Mouse (Mus musculus) neural tube, embryonic 11.5 days (tissue): ENCODE results near the gene Emx2. TPM values are rescaled to one million over a fixed set of nuclear protein-coding genes. Genes with fewer than 3 reads are reported as not detected.

Source experiments
- ATAC-seq: fragments of 200-750 bp; cut with Nextera tagmentation; 2 replicates; pipeline ENCODE4 v1.8.0; 2017; ENCODE audit warnings: moderate number of reproducible peaks, mild to moderate bottlenecking, moderate TSS enrichment, moderate library complexity; ENCODE audit not compliant: insufficient read depth, low FRiP score, low TSS enrichment
- DNase-seq: peaks from one replicate; pipeline ENCODE4 v3.0.0-alpha.2; 2015; ENCODE audit warnings: low spot score
- H3K27ac ChIP-seq: fragments of 300-500 bp; sonication (generic); 2 replicates; pipeline ENCODE4 v1.5.1; 2014; ENCODE audit warnings: low read depth, mild to moderate bottlenecking, low read length
- H3K27me3 ChIP-seq: fragments of 300-500 bp; sonication (generic); 2 replicates; pipeline ENCODE4 v1.6.1; 2014; ENCODE audit warnings: mild to moderate bottlenecking, low read length, mixed read lengths; ENCODE audit not compliant: control insufficient read depth, insufficient read depth
- H3K36me3 ChIP-seq: fragments of 300-500 bp; sonication (generic); 2 replicates; pipeline ENCODE4 v1.6.1; 2014; ENCODE audit warnings: mild to moderate bottlenecking, low read length, moderate library complexity, mixed read lengths; ENCODE audit not compliant: control insufficient read depth, insufficient read depth
- H3K4me1 ChIP-seq: fragments of 300-500 bp; sonication (generic); 2 replicates; pipeline ENCODE4 v1.6.1; 2014; ENCODE audit warnings: low read length, mixed read lengths; ENCODE audit not compliant: control insufficient read depth, insufficient read depth
- H3K4me2 ChIP-seq: fragments of 300-500 bp; sonication (generic); 2 replicates; pipeline ENCODE4 v1.6.1; 2014; ENCODE audit warnings: low read depth, mild to moderate bottlenecking, moderate library complexity
- H3K4me3 ChIP-seq: fragments of 300-500 bp; sonication (generic); 2 replicates; pipeline ENCODE4 v1.5.1; 2014; ENCODE audit warnings: low read depth, low read length
- H3K9ac ChIP-seq: fragments of 300-500 bp; sonication (generic); 2 replicates; pipeline ENCODE4 v1.6.1; 2014; ENCODE audit warnings: mild to moderate bottlenecking, low read length
- H3K9me3 ChIP-seq: fragments of 300-500 bp; sonication (generic); 2 replicates; pipeline ENCODE4 v1.6.1; 2016; ENCODE audit warnings: low read length; ENCODE audit not compliant: control insufficient read depth
- WGBS: fragments of 180-500 bp; shearing (Covaris S2); extraction: QIAGEN DNeasy Blood & Tissue Kit; methylation state at CpG from one replicate; pipeline ENCODE4 v1.1.7; 2014; 5-methylcytosine and 5-hydroxymethylcytosine counted together
- polyA plus RNA-seq: library from polyadenylated mRNA; unstranded; fragments of >200 nt; fragmentation: Nextera tagmentation; extraction: Ambion mirVana; gene quantifications from 2 replicates; pipeline ENCODE4 v1.2.1, GENCODE M21; 2014

Emx2 gene
- polyA plus RNA-seq, 1 experiment from 2014 or later = 1.7 TPM

DNA sequence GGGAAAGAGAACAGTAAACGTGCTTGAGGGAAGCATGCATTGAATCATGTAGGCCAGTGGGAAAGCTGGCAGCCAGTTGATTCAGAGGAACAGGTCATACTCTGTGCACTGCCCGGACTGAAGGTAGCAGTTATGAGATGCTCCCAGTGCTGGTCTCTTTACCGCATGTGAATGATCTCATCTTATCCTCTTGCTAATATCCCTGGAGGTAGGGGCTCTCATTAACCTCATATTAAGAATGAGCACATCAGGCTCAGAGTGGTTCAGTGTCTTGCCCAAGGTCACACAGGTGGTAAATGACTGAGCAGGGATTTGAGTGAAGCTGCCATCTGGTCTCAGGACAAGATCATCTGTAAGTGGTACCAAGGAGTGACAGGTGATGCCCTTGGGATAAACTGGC lies 21.7 kb downstream of the Emx2 start:
- Histone ChIP-seq H3K27me3 (no peaks in the 10 kb centered on the region; the same call in 1 of the 2 replicates), H3K4me1 (no peaks in the 10 kb centered on the region), H3K9me3 (no peaks in the 10 kb centered on the region), H3K27ac (no peak overlapping the region), H3K36me3 (no peaks in the 10 kb centered on the region), H3K9ac (no peak overlapping the region), H3K4me2 (no peak overlapping the region), H3K4me3 (no peak overlapping the region)
- DNase-seq (no peak), ATAC-seq (no peak)
- WGBS = 87% methylated on average over 3 of the region's 3 CpGs

DNA sequence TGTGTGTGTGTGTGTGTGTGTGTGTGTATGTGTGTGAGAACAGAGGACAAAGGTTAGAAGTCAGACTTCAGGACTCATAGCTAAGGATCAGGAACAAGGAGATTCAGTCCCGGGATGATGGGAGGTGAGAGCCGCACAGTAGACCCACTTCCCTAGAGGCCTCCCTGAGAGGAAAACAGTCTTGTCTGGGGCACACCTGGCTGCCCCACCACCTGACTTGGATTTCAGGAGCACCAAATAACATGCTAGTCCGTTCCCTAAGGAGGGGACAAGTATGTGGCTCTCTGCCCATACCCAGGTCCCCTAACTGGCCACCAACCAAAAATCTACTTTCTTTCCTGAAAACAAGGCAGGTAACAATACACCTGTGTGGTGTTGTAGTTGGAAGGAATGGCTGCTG lies 22.4 kb downstream of the Emx2 start:
- Histone ChIP-seq H3K4me3 (no peak overlapping the region), H3K36me3 (no peaks in the 10 kb centered on the region), H3K4me2 (no peak overlapping the region), H3K27me3 (no peaks in the 10 kb centered on the region; the same call in 1 of the 2 replicates), H3K9me3 (no peaks in the 10 kb centered on the region), H3K9ac (no peak overlapping the region), H3K4me1 (no peaks in the 10 kb centered on the region), H3K27ac (no peak overlapping the region)
- 88% methylated on average over 3 of the region's 3 CpGs for WGBS
- ATAC-seq (no peak), DNase-seq (no peak)

DNA sequence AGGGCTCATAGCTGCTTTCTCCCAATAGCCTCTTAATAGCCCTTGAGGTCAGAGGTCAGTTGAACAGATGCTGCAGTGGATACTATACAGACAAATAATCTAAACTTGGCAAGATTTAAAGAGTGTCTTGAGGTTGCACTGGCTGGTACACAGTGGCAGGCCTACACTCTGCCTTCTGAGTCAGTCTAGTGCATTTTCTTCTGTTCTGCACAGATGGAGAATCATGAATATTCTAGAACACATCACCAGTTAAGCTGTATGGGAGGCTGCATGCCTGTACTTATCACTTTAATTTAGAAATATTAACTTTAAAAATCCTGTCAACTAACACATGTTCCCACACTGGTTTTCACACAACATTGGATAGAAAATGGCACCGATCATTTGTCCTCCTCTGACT lies 34.1 kb downstream of the Emx2 start:
- DNase-seq (no peak), ATAC-seq (no peak)
- Histone ChIP-seq H3K4me2 (no peak overlapping the region), H3K9ac (no peak overlapping the region), H3K27ac (no peak overlapping the region), H3K4me1 (peaks cover 3% of the 10 kb centered on the region), H3K36me3 (no peaks in the 10 kb centered on the region), H3K4me3 (no peak overlapping the region), H3K9me3 (no peaks in the 10 kb centered on the region), H3K27me3 (no peaks in the 10 kb centered on the region)
- 79% methylated on average over 1 of the region's 1 CpGs for WGBS

DNA sequence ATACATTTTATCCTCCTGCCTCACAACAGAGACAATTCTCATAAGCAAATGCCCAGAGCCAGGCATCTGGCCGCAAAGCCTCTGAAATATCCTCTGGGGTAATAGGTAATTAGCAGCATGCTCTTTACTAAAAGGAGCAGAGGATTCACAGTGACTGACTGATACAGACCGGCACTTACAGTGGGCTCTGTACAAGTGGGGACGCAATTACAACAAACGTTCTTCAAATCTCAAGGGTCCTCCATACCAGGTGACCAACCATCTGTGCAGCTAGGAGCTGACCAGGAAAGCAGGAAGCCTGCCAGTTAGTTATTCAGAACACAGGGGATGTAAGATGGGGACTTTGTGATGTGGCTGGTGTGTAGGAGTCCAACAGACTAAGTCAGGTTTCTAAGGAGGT lies 38.7 kb downstream of the Emx2 start:
- Histone ChIP-seq H3K4me1 (peaks cover 3% of the 10 kb centered on the region), H3K36me3 (no peaks in the 10 kb centered on the region), H3K27me3 (no peaks in the 10 kb centered on the region), H3K4me2 (no peak overlapping the region), H3K27ac (no peak overlapping the region), H3K9ac (no peak overlapping the region), H3K9me3 (no peaks in the 10 kb centered on the region), H3K4me3 (no peak overlapping the region)
- ATAC-seq (no peak), DNase-seq (no peak)
- WGBS = 64% methylated on average over 4 of the region's 4 CpGs

DNA sequence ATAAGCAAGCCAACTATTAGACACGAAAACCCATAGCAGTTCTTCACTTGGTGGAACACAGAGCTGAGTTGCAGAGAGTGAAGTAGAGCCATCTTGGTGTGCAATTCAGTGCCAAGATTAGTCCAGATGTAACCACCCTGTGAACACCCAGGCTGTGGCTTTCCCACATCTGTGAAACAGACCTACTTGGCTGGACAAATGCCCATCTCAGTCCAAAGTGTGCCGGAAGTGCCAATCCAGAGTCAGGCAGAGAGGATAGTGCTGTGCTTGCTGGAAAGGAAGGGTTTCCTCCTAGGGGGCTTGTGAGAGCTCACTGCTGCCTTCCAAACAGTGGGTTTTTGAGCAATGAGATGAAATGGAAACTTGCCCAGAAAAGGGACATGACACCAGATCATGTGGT lies 50.7 kb downstream of the Emx2 start:
- Histone ChIP-seq H3K27me3 (no peaks in the 10 kb centered on the region), H3K4me1 (no peaks in the 10 kb centered on the region), H3K9me3 (no peaks in the 10 kb centered on the region), H3K4me2 (no peak overlapping the region), H3K27ac (no peak overlapping the region), H3K4me3 (no peak overlapping the region), H3K9ac (no peak overlapping the region), H3K36me3 (no peaks in the 10 kb centered on the region)
- DNase-seq = no peak
- WGBS = 91% methylated on average over 2 of the region's 2 CpGs
- ATAC-seq = no peak

DNA sequence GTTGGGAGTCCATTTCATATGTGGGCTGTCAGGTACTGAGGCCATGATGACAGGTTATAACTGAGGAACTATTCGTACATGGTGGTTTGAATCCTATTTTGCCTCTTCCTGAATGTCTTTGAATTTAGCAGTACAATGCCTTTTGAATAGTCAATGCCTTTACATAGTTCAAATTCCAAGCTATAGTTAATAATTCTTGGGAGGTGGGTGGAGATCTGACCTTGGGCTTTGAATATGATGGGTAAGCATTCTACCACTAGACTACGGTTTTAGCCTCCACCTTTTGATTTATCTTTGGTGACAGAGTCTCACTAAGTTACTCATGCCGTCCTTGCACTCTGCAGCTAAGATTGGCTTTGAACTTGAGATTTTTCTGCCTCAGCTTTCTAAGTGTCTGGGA lies 55.0 kb downstream of the Emx2 start:
- no peaks in the 10 kb centered on the region for H3K4me1 ChIP-seq
- no peaks in the 10 kb centered on the region for H3K27me3 ChIP-seq
- ATAC-seq (no peak), DNase-seq (no peak)
- no peak overlapping the region for H3K4me3 ChIP-seq
- no peak overlapping the region for H3K4me2 ChIP-seq
- no peak overlapping the region for H3K27ac ChIP-seq
- no peaks in the 10 kb centered on the region for H3K36me3 ChIP-seq
- no peaks in the 10 kb centered on the region for H3K9me3 ChIP-seq
- WGBS = 86% methylated on average over 3 of the region's 3 CpGs
- no peak overlapping the region for H3K9ac ChIP-seq

Other genes with a start within 250 kb of the Emx2 start
- gene Kcnk18, start 239.2 kb upstream of the Emx2 start, polyA plus RNA-seq = not detected in 2 replicates
- 14.9 and 15.9 TPM in 2 replicates for gene Slc18a2, start 197.5 kb upstream of the Emx2 start, polyA plus RNA-seq
- gene Rps12-ps3, start 136.1 kb upstream of the Emx2 start, polyA plus RNA-seq = 29.1 and 41.2 TPM in 2 replicates
- gene Pdzd8, start 112.6 kb upstream of the Emx2 start, polyA plus RNA-seq = 15.1 and 16.4 TPM in 2 replicates